Mouse (Mus musculus) adrenal gland, postnatal 14 days (tissue): Measurements from ENCODE around the gene Tmem212. TPM values are rescaled to one million over a fixed set of nuclear protein-coding genes. Genes with fewer than 3 reads are reported as not detected.

Experiments used
- DNase-seq: peaks from one replicate; pipeline ENCODE4 v3.0.0; 2021; ENCODE audit warnings: mixed read lengths
- total RNA-seq: library from RNA; stranded (reverse); gene quantifications from 2 replicates; pipeline ENCODE4 v1.2.3, GENCODE M21; 2021

The Tmem212 gene
- total RNA-seq, 1 experiment from 2014 or later, result not detected

DNA sequence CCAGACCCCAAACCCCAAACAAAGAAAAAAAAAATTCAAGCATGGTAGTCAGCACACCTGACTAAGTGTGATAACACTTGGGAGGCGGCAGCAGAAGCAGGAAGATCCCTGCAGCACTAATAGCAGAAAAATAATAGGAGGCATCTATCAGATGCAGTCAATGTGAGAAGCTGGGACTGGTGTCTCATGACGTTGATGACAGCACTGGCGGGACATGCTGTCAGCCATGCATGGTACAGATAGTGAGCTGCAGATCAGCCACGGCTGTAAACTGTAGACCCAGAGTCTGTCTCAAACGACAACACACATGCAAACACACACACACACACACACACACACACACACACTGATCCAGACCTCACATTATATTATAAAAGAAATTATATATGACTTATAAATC is 52.9 kb downstream of the Tmem212 start:
- DNase-seq, result no peak

DNA sequence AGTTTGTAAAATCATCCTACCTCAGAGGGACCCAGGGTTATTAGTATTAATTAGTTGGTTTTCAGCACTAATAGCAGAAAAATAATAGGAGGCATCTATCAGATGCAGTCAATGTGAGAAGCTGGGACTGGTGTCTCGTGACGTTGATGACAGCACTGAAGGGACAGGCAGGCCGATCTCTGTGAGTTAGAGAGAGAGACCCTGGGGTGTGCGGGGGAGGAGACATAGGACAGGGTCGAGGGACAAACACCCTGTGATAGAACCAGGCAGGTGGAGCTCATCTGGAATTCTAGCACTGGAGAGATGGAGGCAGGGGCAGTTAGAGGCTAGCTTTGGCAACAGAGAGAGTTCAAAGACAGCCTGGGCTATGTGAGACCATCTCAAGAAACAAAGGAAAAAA is 53.3 kb downstream of the Tmem212 start:
- no peak for DNase-seq

DNA sequence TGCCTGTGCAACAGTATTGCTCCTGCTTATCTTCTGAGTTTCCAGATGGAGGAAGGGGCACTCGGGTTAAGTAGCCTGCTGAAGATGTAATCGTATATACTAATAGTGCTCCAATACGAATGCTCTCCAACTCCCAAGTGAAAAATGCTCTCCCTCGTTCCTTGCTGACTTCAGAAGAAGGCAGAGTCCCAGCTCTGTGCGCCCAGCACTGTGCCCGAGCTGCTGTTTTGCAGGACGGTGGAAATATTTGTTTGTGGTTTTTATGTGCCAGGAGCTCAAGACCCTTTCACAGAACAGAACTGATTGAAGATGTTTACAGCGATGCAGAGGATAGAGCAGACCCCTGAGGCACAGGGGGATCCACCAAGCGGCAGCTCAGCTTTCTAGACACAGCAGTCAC is 55.9 kb downstream of the Tmem212 start:
- DNase-seq, result no peak

DNA sequence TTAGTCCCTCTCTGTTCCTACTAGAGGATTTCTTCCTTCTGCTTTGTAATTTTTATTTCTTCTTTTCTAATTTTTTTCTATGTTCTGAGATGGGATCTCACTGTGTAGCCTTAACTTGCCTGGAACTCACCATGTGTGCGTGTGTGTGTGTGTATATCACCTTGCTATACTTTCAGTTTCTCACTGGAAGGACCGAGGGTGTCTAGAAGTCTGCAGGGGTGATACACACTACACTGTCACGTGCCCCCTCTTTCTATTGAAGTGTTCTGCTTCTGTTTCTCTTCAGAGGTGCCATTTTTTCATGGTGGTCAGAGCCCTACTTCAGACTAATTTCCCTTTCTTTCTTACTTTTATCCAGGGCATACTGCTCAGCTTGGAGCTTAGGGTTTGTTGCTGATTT is 56.4 kb downstream of the Tmem212 start:
- DNase-seq, result no peak

DNA sequence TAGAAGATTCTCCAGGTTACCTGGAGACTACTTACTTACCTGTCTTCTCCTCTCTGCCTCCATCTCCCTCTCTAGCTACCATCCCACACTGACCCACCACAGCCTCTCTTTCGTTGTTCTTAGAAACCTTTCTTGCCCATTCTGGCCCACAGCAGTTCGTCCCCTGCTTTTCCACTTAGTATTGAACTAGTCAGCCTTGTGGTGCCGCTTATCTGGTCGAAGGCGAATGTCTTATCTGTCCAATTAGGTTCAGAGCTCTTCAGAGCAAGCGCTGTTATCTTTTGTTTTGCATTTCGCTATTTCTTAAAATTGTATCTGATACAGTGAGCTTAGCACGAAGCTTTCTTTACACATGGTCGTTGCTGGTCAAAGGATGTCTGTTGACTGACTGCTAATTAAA is 56.9 kb downstream of the Tmem212 start:
- DNase-seq, result no peak

DNA sequence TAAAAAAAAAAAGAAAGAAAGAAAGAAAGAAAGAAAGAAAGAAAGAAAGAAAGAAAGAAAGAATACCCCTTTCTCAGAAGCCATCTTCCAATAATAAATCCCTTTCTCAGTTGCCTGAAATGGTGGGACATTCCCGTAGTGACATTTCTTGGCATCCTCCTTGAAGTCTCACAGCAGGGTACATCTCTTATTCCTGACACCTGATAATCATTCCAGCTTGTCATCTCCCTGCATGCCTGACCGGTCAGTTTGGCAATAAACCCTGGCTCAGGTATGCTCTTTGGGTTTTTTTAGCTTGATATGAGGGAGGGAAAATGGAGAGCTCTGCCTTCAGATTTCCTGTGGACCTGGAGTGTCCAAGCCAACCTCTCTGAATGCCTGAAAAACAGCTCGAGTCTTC is 59.9 kb downstream of the Tmem212 start:
- no peak for DNase-seq

DNA sequence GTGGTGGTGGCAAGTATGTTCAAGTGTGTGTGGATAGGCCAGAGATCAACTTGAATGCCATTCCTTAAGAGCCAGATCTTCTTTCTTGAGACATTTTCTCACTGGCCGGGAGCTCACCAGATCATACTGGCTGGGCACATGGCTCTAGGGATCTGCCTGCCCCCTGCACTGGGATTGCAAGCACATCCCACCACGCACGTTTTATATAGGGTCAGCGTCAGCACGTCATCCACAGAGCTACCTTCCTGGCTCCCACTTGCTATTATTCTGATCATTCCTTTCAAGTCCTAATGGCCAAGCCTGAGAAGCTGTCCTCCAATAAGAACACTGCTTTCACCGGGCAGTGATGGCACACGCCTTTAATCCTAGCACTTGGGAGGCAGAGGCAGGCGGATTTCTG is 60.4 kb downstream of the Tmem212 start:
- no peak for DNase-seq

DNA sequence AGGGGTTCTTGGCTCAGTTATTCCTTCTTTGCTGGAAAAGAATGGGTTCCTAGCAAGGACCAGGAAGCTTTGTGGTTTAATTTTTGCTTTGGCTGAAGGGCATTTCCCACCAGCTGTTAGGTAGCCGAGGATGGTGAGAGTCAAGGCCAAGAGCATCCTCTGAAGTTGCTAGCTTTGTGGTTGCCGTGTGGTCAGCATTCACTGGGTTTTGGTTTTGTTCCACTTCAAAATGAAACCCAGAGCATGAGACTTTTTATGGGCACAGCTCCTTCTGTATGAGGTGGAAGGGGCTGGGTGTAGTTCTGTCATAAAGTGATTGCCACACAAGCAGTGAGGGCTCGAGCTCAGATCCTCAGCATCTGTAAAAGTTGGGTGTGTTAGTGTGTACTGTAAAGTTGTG is 67.4 kb downstream of the Tmem212 start:
- no peak for DNase-seq

DNA sequence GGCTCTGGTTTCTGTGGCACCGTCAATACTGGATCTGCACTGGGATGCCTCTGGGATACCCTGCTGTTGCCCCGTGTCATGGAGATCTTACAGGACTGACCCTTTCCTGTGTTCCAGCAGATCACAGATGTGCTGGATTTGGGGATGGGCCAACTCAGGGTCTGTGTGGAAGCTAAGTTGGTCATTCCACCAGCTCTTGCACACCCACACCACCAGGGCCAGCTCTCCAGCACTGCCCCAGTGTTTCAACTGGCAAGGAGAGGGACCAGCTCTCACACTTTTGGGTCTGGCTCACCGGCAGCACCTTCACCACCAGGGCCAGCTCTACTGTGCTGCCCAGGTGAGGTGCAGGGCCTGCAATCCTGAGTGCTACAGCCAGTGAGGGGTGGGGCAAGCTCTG is 68.9 kb downstream of the Tmem212 start:
- DNase-seq, result no peak

DNA sequence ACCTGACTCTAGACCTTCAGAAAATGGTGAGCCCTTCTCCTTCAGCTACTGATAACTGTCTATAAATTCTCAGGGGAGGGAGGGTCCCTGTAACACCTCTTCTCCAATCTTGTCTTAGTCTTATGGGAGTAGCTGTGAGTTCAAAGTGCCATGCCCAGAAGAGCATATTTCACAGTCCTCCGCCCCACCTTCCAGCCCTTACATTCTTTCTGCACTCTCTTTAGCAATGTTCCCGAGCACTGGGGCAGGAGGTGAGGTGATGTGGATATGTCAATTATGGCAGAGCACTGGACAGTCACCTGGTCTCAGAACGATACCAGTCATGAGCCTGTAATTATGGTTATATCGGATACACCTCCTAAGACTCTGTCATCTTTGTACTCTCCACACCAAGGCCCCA is 70.2 kb downstream of the Tmem212 start:
- no peak for DNase-seq

Other genes starting within 250 kb of the Tmem212 start
- 105 and 107 TPM in 2 replicates for gene Fndc3b, start 185.1 kb downstream of the Tmem212 start, total RNA-seq
- gene Pld1, start 42.3 kb upstream of the Tmem212 start, total RNA-seq, result 9.6 and 10.8 TPM in 2 replicates